Mouse (Mus musculus): ENCODE measurements around the gene Ston2. TPM values are rescaled to one million over a fixed set of nuclear protein-coding genes. Genes with fewer than 3 reads are reported as not detected.
A peak's percentile ranks its signal among the peaks of the same experiment; 100 is the strongest.
"Not testable (repeated sequence)": the region's sequence is repeated elsewhere in the genome, so short reads cannot be mapped to it uniquely, and the experiment has no call there.

Ston2 gene
- total and polyA plus RNA-seq, 2 experiments from 2014 or later: 7.7 to 8.8 TPM

- WGBS: 93% methylated on average over 13 of the region's 13 CpGs
- TF ChIP-seq CTCF (IDR thresholded peaks at IDR 0.05; ENCODE audit: low read depth): no peak
- Histone ChIP-seq H3K4me3 (ENCODE audit: low read depth, low read length) (no peak overlapping the region), H3K9me3 (ENCODE audit: low read length) (no peaks in the 10 kb centered on the region), H3K4me2 (ENCODE audit: low read depth) (no peak overlapping the region), H3K27me3 (ENCODE audit: insufficient read depth, low read length) (no peaks in the 10 kb centered on the region), H3K4me1 (ENCODE audit: insufficient read depth) (0 out of 2 replicates have a peak, but pooled peaks cover 5% of the 10 kb centered on the region), H3K27ac (ENCODE audit: low read depth, low read length) (no peak overlapping the region), H3K36me3 (ENCODE audit: insufficient read depth) (no peaks in the 10 kb centered on the region), H3K9ac (no peak overlapping the region)
- ATAC-seq (no peak), DNase-seq (no peak)
Observed at GRCm38 (mm10) chr12:91751893-91752597, 36.1 kb downstream of the Ston2 start.

GRCm38 (mm10) chr12:91749543-91750184, 38.5 kb downstream of the Ston2 start:
- H3K36me3 ChIP-seq (ENCODE audit: insufficient read depth): no peaks in the 10 kb centered on the region
- ATAC-seq: peak; percentile 83
- DNase-seq: peak; percentile 44
- H3K27ac ChIP-seq (ENCODE audit: low read depth, low read length): no peak overlapping the region
- H3K4me1 ChIP-seq (ENCODE audit: insufficient read depth): 0 out of 2 replicates have a peak, but pooled peaks cover 5% of the 10 kb centered on the region
- H3K9me3 ChIP-seq (ENCODE audit: low read length): no peaks in the 10 kb centered on the region
- WGBS: 51% methylated on average over 11 of the region's 11 CpGs
- no peak overlapping the region for H3K4me2 ChIP-seq (ENCODE audit: low read depth)
- no peak overlapping the region for H3K4me3 ChIP-seq (ENCODE audit: low read depth, low read length)
- H3K27me3 ChIP-seq (ENCODE audit: insufficient read depth, low read length): no peaks in the 10 kb centered on the region
- no peak overlapping the region for H3K9ac ChIP-seq
- TF ChIP-seq CTCF (IDR thresholded peaks at IDR 0.05; ENCODE audit: low read depth): no peak

- Histone ChIP-seq H3K27me3 (ENCODE audit: insufficient read depth, low read length) (no peaks in the 10 kb centered on the region), H3K4me3 (ENCODE audit: low read depth, low read length) (no peak overlapping the region), H3K36me3 (ENCODE audit: insufficient read depth) (no peaks in the 10 kb centered on the region), H3K9ac (no peak overlapping the region), H3K9me3 (ENCODE audit: low read length) (no peaks in the 10 kb centered on the region), H3K27ac (ENCODE audit: low read depth, low read length) (no peak overlapping the region), H3K4me1 (ENCODE audit: insufficient read depth) (0 out of 2 replicates have a peak, but pooled peaks cover 5% of the 10 kb centered on the region), H3K4me2 (ENCODE audit: low read depth) (no peak overlapping the region)
- WGBS: 63% methylated on average over 18 of the region's 18 CpGs
- DNase-seq (peak; percentile 51), ATAC-seq (peak; percentile 52)
- TF ChIP-seq CTCF (IDR thresholded peaks at IDR 0.05; ENCODE audit: low read depth): no peak
Observed at GRCm38 (mm10) chr12:91748241-91748865, 39.8 kb downstream of the Ston2 start.

GRCm38 (mm10) chr12:91746839-91747238, 41.3 kb downstream of the Ston2 start:
- not testable (repeated sequence) for H3K9me3 ChIP-seq (ENCODE audit: low read length); H3K4me3 ChIP-seq (ENCODE audit: low read depth, low read length); ATAC-seq; H3K36me3 ChIP-seq (ENCODE audit: insufficient read depth); H3K27me3 ChIP-seq (ENCODE audit: insufficient read depth, low read length); H3K27ac ChIP-seq (ENCODE audit: low read depth, low read length); H3K4me2 ChIP-seq (ENCODE audit: low read depth); H3K9ac ChIP-seq; DNase-seq; H3K4me1 ChIP-seq (ENCODE audit: insufficient read depth)
- 97% methylated on average over 5 of the region's 5 CpGs for WGBS

DNA sequence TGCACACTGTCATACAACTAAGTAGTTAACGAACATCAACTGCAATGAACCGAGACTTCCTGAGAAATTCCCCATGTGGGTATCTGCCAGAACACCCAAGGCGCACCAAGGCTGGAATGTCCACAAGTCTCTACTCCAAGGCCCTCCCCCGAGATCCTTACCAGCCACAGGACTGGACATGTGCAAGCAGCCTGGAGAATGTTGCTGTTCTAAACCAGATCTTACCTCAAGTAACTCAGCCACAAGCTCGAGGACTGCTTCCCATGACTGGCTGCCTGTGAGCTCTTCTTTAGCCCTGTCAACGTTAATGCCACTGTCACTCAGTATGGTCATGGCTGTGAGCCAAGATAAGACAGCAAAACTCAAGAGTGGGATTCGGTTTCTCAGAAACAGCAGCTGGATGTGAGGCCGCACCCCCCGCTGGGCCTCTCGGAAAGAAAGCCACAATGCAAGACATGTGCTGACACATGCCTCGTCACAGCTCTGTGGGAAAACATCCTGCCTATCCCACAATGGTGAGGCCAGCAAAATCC, 42.4 kb downstream of the Ston2 start:
- Histone ChIP-seq H3K4me1 (ENCODE audit: insufficient read depth) (0 out of 2 replicates have a peak, but pooled peaks cover 5% of the 10 kb centered on the region), H3K9me3 (ENCODE audit: low read length) (no peaks in the 10 kb centered on the region), H3K4me3 (ENCODE audit: low read depth, low read length) (no peak overlapping the region), H3K27me3 (ENCODE audit: insufficient read depth, low read length) (no peaks in the 10 kb centered on the region), H3K27ac (ENCODE audit: low read depth, low read length) (no peak overlapping the region), H3K9ac (no peak overlapping the region), H3K4me2 (ENCODE audit: low read depth) (no peak overlapping the region), H3K36me3 (ENCODE audit: insufficient read depth) (no peaks in the 10 kb centered on the region)
- DNase-seq (no peak), ATAC-seq (peak; percentile 14; the same call in 1 of the 2 replicates)
- no peak for TF ChIP-seq CTCF (IDR thresholded peaks at IDR 0.05; ENCODE audit: low read depth)
- whole genome bisulfite sequencing: 37% methylated on average over 11 of the region's 11 CpGs

DNA sequence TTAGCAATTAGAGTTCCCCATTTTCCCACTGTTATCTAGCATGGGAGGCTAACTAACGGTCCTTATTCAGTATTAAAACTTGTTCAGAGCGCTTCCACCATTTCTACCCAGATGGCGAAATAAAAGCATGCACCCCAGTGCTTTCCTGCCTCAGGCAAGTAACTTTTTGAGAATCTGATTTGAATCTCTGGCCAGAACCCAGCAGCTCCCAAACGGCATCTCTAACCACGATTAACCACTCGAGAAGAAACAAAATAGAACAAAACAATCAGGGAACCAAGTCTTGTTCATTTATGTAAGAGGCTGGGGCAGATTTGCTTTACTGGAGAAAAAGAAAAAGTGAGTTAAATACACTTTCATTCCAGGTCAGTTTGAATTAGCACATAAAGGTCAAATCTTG, 44.1 kb downstream of the Ston2 start:
- Histone ChIP-seq H3K27ac (ENCODE audit: low read depth, low read length) (no peak overlapping the region), H3K9me3 (ENCODE audit: low read length) (no peaks in the 10 kb centered on the region), H3K36me3 (ENCODE audit: insufficient read depth) (no peaks in the 10 kb centered on the region), H3K9ac (no peak overlapping the region), H3K4me1 (ENCODE audit: insufficient read depth) (no peaks in the 10 kb centered on the region), H3K4me3 (ENCODE audit: low read depth, low read length) (no peak overlapping the region), H3K4me2 (ENCODE audit: low read depth) (no peak overlapping the region), H3K27me3 (ENCODE audit: insufficient read depth, low read length) (no peaks in the 10 kb centered on the region)
- DNase-seq: peak; percentile 21
- no peak for ATAC-seq
- 26% methylated on average over 6 of the region's 6 CpGs for whole genome bisulfite sequencing
- TF ChIP-seq CTCF (IDR thresholded peaks at IDR 0.05; ENCODE audit: low read depth): no peak

GRCm38 (mm10) chr12:91742916-91743315, 45.3 kb downstream of the Ston2 start:
- Histone ChIP-seq H3K4me3 (ENCODE audit: low read depth, low read length) (no peak overlapping the region), H3K9me3 (ENCODE audit: low read length) (no peaks in the 10 kb centered on the region), H3K36me3 (ENCODE audit: insufficient read depth) (no peaks in the 10 kb centered on the region), H3K4me2 (ENCODE audit: low read depth) (no peak overlapping the region), H3K9ac (no peak overlapping the region), H3K4me1 (ENCODE audit: insufficient read depth) (no peaks in the 10 kb centered on the region), H3K27ac (ENCODE audit: low read depth, low read length) (no peak overlapping the region), H3K27me3 (ENCODE audit: insufficient read depth, low read length) (no peaks in the 10 kb centered on the region)
- TF ChIP-seq CTCF (IDR thresholded peaks at IDR 0.05; ENCODE audit: low read depth): no peak
- WGBS: 97% methylated on average over 7 of the region's 7 CpGs
- DNase-seq (no peak), ATAC-seq (no peak)
